Mouse (Mus musculus): ENCODE results near the gene Rassf2.

DNA sequence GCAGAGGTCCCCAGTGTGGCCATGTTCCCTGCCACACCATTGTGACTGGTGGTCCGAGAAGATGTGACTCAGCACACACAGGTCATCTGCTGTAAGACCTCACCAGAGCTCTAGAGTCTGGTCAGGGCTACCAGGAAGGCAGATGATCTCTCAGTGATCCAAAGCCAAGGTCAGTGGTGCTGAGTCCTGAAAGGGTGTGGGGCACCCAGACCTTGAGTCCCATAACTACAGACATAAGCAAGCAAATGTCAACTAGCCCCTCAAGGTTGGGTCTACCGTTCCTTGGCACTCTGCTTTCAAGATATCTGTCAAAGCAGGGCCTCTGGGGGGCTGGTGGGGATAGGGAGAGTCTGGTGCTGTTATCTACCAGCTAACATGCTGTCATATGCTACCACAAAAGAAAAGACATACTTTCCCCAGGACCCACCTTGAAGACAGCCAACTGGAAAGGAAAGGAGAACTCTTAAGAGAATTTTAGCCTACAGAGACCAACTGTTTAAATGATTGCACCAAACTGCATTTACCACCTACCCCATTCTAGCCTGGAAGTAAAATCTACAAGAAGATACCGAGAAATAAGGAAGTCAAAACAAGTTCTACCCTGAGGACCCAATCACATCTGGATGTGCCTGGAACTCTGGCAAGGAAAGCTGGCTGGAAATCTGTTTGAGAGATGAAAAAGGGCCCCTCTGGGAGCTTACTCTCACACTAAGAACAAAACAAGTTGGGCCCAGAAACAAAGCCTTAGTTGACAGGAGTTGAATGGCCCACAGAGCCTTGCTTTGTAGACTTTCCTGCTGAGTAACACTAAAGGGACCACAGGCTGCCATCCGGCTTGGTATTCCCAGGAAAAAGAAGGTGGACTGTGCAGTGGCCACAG lies 4.8 kb upstream of the Rassf2 start:
- TF ChIP-seq FLI1 (IDR thresholded peaks at IDR 0.05; ENCODE audit: low read length) = no peak
- no peak for TF ChIP-seq GATA1 (IDR thresholded peaks at IDR 0.05; ENCODE audit: borderline replicate concordance, low read length)

Measured in megakaryocyte, embryonic 14.5 days (primary cell).